Mouse (Mus musculus) intestine, embryonic 14.5 days (tissue): ENCODE data around the gene Vat1. TPM values are rescaled to one million over a fixed set of nuclear protein-coding genes. Genes with fewer than 3 reads are reported as not detected.
"Not testable (repeated sequence)": the region's sequence is repeated elsewhere in the genome, so short reads cannot be mapped to it uniquely, and the experiment has no call there.

ENCODE experiments used
- ATAC-seq: fragments of 200-750 bp; cut with Nextera tagmentation; replicated peaks from 2 replicates; pipeline ENCODE4 v1.8.0; 2017; ENCODE audit warnings: low read depth, moderate number of reproducible peaks, moderate TSS enrichment, moderate library complexity; ENCODE audit not compliant: low FRiP score, low TSS enrichment
- DNase-seq: peaks from one replicate; pipeline ENCODE4 v3.0.0-alpha.2; 2018; ENCODE audit warnings: low spot score
- H3K27ac ChIP-seq: fragments of 300-500 bp; sonication (generic); 2 replicates; pipeline ENCODE4 v1.5.1; 2014; ENCODE audit warnings: low read depth, mild to moderate bottlenecking, control low read depth
- H3K27me3 ChIP-seq: fragments of 300-500 bp; sonication (generic); replicated peaks from 2 replicates; pipeline ENCODE4 v1.6.1; 2014; ENCODE audit warnings: low read length, control low read depth; ENCODE audit not compliant: control insufficient read depth, insufficient read depth
- H3K36me3 ChIP-seq: fragments of 300-500 bp; sonication (generic); 2 replicates; pipeline ENCODE4 v1.6.1; 2014; ENCODE audit warnings: low read length, control low read depth; ENCODE audit not compliant: control insufficient read depth, insufficient read depth
- H3K4me1 ChIP-seq: fragments of 300-500 bp; sonication (generic); replicated peaks from 2 replicates; pipeline ENCODE4 v1.6.1; 2014; ENCODE audit warnings: low read length, control low read depth, mixed read lengths; ENCODE audit not compliant: control insufficient read depth, insufficient read depth
- H3K4me2 ChIP-seq: fragments of 300-500 bp; sonication (generic); 2 replicates; pipeline ENCODE4 v1.6.1; 2014; ENCODE audit warnings: low read length
- H3K4me3 ChIP-seq: fragments of 300-500 bp; sonication (generic); 2 replicates; pipeline ENCODE4 v1.5.1; 2014; ENCODE audit warnings: low read depth, low read length, control low read depth, mixed read lengths
- H3K9ac ChIP-seq: fragments of 300-500 bp; sonication (generic); 2 replicates; pipeline ENCODE4 v1.6.1; 2014; ENCODE audit warnings: mild to moderate bottlenecking, low read length
- H3K9me3 ChIP-seq: fragments of 300-500 bp; sonication (generic); 2 replicates; pipeline ENCODE4 v1.6.1; 2016; ENCODE audit warnings: low read length, control low read depth; ENCODE audit not compliant: control insufficient read depth
- WGBS: fragments of 180-500 bp; shearing (Covaris S2); extraction: QIAGEN DNeasy Blood & Tissue Kit; methylation state at CpG from one replicate; pipeline ENCODE4 v1.1.7; 2014; 5-methylcytosine and 5-hydroxymethylcytosine counted together
- polyA plus RNA-seq: library from polyadenylated mRNA; unstranded; fragments of >200 nt; fragmentation: Nextera tagmentation; extraction: Ambion mirVana; gene quantifications from 2 replicates; pipeline ENCODE4 v1.2.1, GENCODE M21; 2014

Vat1 gene
- polyA plus RNA-seq, 1 experiment from 2014 or later: 60.0 TPM

- no peak overlapping the region for H3K4me3 ChIP-seq
- H3K9ac ChIP-seq: no peak overlapping the region
- no peaks in the 10 kb centered on the region for H3K27me3 ChIP-seq
- 45% methylated on average over 7 of the region's 7 CpGs for WGBS
- no peaks in the 10 kb centered on the region for H3K36me3 ChIP-seq
- no peak for DNase-seq
- no peak overlapping the region for H3K4me2 ChIP-seq
- ATAC-seq: no peak
- no peak overlapping the region for H3K27ac ChIP-seq
- H3K4me1 ChIP-seq: peaks cover 10% of the 10 kb centered on the region
- H3K9me3 ChIP-seq: no peaks in the 10 kb centered on the region
These were observed 4.2 kb upstream of the Vat1 start for GRCm38 (mm10) chr11:101470206-101470605.

- no peaks in the 10 kb centered on the region for H3K36me3 ChIP-seq
- no peaks in the 10 kb centered on the region for H3K9me3 ChIP-seq
- no peak for ATAC-seq
- H3K9ac ChIP-seq: no peak overlapping the region
- no peaks in the 10 kb centered on the region for H3K27me3 ChIP-seq
- no peak overlapping the region for H3K27ac ChIP-seq
- peaks cover 10% of the 10 kb centered on the region for H3K4me1 ChIP-seq
- WGBS: 55% methylated on average over 4 of the region's 4 CpGs
- no peak for DNase-seq
- H3K4me2 ChIP-seq: peak overlapping the region; percentile 94
- peak overlapping the region; percentile 58 for H3K4me3 ChIP-seq
These were observed 3.1 kb upstream of the Vat1 start for GRCm38 (mm10) chr11:101469155-101469554.

- Histone ChIP-seq H3K27ac (no peak overlapping the region), H3K4me1 (peaks cover 14% of the 10 kb centered on the region), H3K27me3 (no peaks in the 10 kb centered on the region), H3K4me2 (peak overlapping the region; percentile 94), H3K4me3 (peak overlapping the region; percentile 58), H3K9ac (peak overlapping the region; percentile 53), H3K36me3 (no peaks in the 10 kb centered on the region), H3K9me3 (no peaks in the 10 kb centered on the region)
- 5% methylated on average over 13 of the region's 13 CpGs for WGBS
- DNase-seq (no peak), ATAC-seq (no peak)
These were observed 2.7 kb upstream of the Vat1 start for GRCm38 (mm10) chr11:101468731-101469130.

- DNase-seq (peak; percentile 85), ATAC-seq (peak; percentile 35; the same call in 1 of the 2 replicates)
- Histone ChIP-seq H3K4me2 (peak overlapping the region; percentile 94), H3K9ac (peak overlapping the region; percentile 53), H3K4me3 (peak overlapping the region; percentile 58), H3K4me1 (peaks cover 16% of the 10 kb centered on the region), H3K27ac (peak overlapping the region; percentile 34), H3K36me3 (no peaks in the 10 kb centered on the region), H3K9me3 (no peaks in the 10 kb centered on the region), H3K27me3 (no peaks in the 10 kb centered on the region)
- 2% methylated on average over 29 of the region's 31 CpGs for whole genome bisulfite sequencing
These were observed 2.2 kb upstream of the Vat1 start for GRCm38 (mm10) chr11:101468263-101468688.

- Histone ChIP-seq H3K27ac (peak overlapping the region; percentile 34), H3K36me3 (no peaks in the 10 kb centered on the region), H3K4me1 (peaks cover 22% of the 10 kb centered on the region), H3K4me2 (peak overlapping the region; percentile 94), H3K27me3 (no peaks in the 10 kb centered on the region), H3K9me3 (no peaks in the 10 kb centered on the region), H3K4me3 (peak overlapping the region; percentile 58), H3K9ac (peak overlapping the region; percentile 53)
- under 1% methylated on average over 51 of the region's 54 CpGs for WGBS
- ATAC-seq (peak; percentile 71), DNase-seq (peak; percentile 87)
These were observed 1.6 kb upstream of the Vat1 start for GRCm38 (mm10) chr11:101467477-101468262.

GRCm38 (mm10) chr11:101466552-101466950 is 521 bp upstream of the Vat1 start:
- 54% methylated on average over 5 of the region's 5 CpGs for WGBS
- peaks cover 27% of the 10 kb centered on the region for H3K4me1 ChIP-seq
- peak overlapping the region; percentile 53; the same call in 1 of the 2 replicates for H3K9ac ChIP-seq
- ATAC-seq, H3K9me3 ChIP-seq, H3K36me3 ChIP-seq, H3K27ac ChIP-seq, H3K27me3 ChIP-seq, DNase-seq: not testable (repeated sequence)
- H3K4me2 ChIP-seq: peak overlapping the region; percentile 90
- peak overlapping the region; percentile 72 for H3K4me3 ChIP-seq

- Histone ChIP-seq H3K4me1 (peaks cover 27% of the 10 kb centered on the region), H3K27me3 (no peaks in the 10 kb centered on the region), H3K9ac (peak overlapping the region; percentile 53), H3K4me3 (peak overlapping the region; percentile 72), H3K9me3 (no peaks in the 10 kb centered on the region), H3K36me3 (peaks cover 20% of the 10 kb centered on the region), H3K4me2 (peak overlapping the region; percentile 90), H3K27ac (peak overlapping the region; percentile 84)
- ATAC-seq (peak; percentile 54), DNase-seq (peak; percentile 85)
- 1% methylated on average over 51 of the region's 51 CpGs for WGBS
These were observed 745 bp downstream of the Vat1 start for GRCm38 (mm10) chr11:101465101-101465868.

GRCm38 (mm10) chr11:101464211-101465100 is 1.6 kb downstream of the Vat1 start, which contains the start of gene Rnd2:
Gene Rnd2 (plus strand): TSS chr11:101464999.
- Histone ChIP-seq H3K9ac (peak within 1 kb of the TSS; percentile 53), H3K4me2 (peak within 1 kb of the TSS; percentile 90), H3K9me3 (no peaks in the 10 kb centered on the region), H3K27ac (peak within 1 kb of the TSS; percentile 84), H3K36me3 (peaks cover 26% of the 10 kb centered on the region), H3K4me1 (peaks cover 27% of the 10 kb centered on the region), H3K27me3 (no peaks in the 10 kb centered on the region), H3K4me3 (peak within 1 kb of the TSS; percentile 72)
- peak; percentile 33 for ATAC-seq
- 8% methylated on average over 12 of the region's 12 CpGs for WGBS
- DNase-seq: no peak
